Mouse (Mus musculus) 416B (cell line): ENCODE measurements around the gene Ccnk.

ENCODE experiments used
- DNase-seq: peaks from one replicate; pipeline ENCODE4 v3.0.0; 2011; ENCODE audit warnings: low read depth

The Ccnk gene

DNA sequence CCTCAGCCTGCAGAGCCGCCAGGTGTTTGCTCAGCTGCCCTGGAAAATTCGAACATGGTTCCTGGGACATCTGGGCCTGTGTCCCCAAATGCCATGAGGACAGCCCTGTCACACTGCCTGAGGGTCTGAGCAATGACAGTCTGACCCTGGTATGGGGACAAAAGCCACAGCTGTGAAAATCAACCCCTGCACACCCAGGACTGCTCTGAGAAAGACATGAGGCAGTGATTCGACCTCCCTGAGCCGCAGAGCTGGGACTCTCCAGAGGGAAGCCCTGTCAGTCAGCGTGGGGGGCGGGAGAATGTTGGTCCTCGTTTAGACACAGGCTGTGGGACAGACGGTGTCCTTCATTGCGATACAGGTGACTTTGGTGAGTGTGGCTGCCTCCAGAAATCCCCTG is 66.2 kb downstream of the Ccnk start:
- no peak for DNase-seq

DNA sequence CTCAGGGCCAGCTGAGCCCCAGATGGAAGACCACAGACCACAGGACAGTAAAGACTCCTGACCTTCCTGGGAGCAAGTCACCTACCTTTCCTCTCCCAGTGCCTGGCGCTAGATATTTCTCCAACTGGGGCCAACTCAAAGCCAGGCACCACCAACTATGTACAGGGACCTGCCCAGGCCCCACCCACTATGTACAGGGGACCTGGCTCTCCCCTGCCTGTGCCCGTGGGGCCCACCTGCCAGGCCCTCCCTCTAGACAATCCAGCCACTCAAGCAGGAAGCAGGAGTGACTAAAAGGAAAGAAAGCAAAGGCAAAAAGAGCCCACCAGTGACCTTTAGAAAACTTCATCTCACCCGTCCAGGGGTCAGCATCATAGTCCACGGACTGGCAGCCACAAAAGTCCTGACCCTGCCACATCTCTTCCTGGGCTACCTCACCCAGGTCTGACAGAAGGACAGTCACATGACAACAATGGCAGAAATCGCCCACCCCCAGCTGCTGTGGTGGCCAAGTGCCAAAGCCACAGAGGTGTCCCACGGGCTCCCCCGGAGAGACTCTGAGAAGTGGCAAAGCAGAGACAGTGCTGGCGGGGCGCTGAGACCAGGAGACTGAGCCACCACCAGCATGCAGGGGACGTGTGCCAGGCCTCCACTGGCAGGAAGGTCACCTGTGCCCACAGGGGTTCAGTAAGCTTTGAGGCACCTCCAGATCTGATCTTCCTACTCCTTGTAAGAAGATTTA is 67.6 kb downstream of the Ccnk start:
- DNase-seq = no peak

DNA sequence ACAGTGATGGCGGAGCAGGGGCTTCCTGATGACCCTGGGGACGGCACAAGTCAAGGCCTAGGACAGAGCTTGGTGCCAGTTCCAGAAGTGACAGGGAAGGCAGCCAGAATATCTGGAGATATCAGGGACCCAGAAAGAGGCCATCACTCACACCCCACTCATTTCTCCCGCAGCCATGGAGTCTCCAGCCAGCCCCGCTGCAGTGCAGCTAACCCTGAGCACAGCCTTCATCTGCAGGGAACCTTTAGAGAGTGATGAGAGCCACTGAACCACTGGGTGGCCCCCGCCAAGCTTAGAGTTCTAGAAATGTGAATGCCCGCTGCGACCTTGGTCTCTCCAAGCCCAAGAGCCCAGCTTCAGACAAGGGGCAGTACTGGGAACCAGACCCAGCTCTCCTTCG is 69.6 kb downstream of the Ccnk start:
- DNase-seq = no peak

DNA sequence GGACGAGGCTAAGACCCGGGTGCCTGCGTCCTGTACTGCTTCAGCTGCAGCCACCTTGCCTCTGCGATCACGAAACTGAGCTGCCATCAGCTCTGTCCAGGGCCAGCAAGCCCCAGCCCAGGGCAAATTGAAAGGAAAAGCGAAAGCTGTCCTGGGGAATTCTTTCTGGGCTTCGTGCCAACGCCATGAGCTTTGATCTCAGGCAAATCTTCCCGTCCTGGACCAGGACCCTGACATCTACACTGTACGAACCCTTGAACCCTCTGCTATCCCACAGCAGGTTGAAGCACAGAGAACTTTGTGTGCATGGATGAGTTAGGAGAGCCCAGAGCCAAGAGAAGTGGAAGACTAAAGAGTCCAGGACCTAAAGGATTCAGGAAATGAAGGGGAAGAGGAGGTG is 70.1 kb downstream of the Ccnk start:
- no peak for DNase-seq

DNA sequence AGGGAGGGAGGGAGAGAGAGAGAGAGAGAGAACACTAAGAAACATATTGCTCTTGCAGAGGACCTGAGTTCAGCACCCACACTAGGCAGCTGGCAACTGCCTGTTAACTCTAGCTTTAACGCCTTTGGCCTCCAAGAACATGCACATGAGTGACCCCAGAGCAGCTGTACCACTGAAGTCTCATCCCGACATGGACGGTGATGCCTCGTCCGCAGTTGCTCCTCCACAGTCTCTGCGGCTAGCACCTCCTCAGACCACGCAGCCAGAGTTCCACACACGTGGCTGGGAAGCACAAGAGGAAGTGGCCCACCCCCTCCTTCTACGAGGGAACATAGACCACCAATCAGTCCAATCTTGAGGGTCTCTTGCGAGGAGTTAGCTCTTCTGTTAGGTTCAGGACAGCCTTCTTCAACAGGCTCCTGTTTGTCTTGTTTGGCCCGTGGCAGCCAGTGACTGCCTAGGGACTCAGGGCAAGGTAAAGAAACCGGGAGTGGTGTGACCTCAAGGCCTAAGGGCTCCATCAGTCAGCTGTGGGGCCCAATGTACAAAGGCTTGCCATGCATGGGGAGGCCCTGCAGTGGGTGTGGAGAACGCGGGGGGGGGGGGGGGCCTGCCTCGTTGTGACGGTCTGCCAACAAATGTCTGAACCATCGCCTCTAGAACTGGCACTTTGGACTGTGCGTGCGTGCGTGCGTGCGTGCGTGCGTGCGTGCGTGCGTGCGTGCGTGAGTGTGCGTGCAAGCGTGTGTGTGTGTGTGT is 71.8 kb downstream of the Ccnk start:
- no peak for DNase-seq

DNA sequence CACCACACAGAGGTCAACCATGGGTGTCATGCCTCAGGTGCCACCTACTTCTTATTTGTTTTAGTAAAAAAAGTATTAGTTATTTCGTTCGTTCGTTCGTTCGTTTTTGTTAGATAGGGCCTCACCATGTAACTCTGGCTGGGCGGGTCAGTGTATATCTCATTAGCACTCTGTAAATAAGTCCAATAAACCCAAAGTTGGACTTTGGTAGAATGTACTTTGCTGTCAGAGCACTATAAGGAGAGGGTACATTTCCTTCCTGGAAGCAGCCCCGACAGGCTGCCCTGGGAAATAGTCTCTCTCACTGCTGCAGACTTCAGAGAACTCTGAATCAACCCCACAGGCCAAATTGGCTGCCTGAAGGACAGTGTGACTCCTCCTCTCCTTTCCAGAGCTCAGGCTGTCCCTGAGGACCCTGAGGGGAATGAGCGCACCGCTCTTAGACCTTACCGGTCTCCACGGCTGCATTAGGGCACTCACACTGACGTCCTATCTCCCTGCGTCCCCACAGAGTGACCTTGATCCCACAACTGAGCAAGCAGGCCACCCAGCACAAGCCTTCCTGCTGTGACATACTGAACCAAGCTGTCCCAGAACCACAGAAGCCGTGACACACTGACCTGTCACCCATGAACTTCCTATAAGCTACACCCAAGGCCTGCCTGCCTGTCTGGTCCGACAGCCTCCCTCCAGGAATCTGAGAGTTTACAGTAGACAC is 72.6 kb downstream of the Ccnk start:
- no peak for DNase-seq
